In genomic region chr1:177683931-177684836, GRCm38 (mm10) we compare ENCODE assay signal across 9 mouse cellular contexts. TPM values are rescaled to one million over a fixed set of nuclear protein-coding genes. Genes with fewer than 3 reads are reported as not detected.
DNase-seq lines count a peak whose midpoint lies in the region; ATAC-seq and TF ChIP-seq lines count a peak whose summit lies in the region.
"Had no signal": no experiment of that assay in that cellular context is flagged by ENCODE, and none has a peak within 500 bp of the region (broad histone marks: within the 10 kb centered on the region; RNA-seq: fewer than 3 reads in every experiment).

No protein-coding gene starts in this region.

- no peaks in the 10 kb centered on the region for H3K9me3 ChIP-seq in intestine, postnatal 0 days (ENCODE audit: control insufficient read depth)
- no peaks in the 10 kb centered on the region for H3K9me3 ChIP-seq in intestine, embryonic 16.5 days (ENCODE audit: control insufficient read depth, low read length)
- no peaks in the 10 kb centered on the region for H3K9me3 ChIP-seq in lung, postnatal 0 days (ENCODE audit: low read length)
- H3K9me3 ChIP-seq in heart, embryonic 11.5 days (replicated peaks; ENCODE audit: control insufficient read depth, low read length) = no peaks in the 10 kb centered on the region

- H3K27me3 ChIP-seq in intestine, postnatal 0 days (replicated peaks; ENCODE audit: control insufficient read depth, insufficient read depth, low read length) = no peaks in the 10 kb centered on the region
- H3K27me3 ChIP-seq in intestine, embryonic 16.5 days (replicated peaks; ENCODE audit: control insufficient read depth, insufficient read depth, low read length) = no peaks in the 10 kb centered on the region
- no peaks in the 10 kb centered on the region for H3K27me3 ChIP-seq in lung, postnatal 0 days (replicated peaks; ENCODE audit: insufficient read depth, low read length)
- no peaks in the 10 kb centered on the region for H3K27me3 ChIP-seq in heart, embryonic 11.5 days (ENCODE audit: control insufficient read depth, insufficient read depth, low read length)

- peak; percentile 42 for DNase-seq in fibroblast of lung, adult 2 months (ENCODE audit: low read depth)
- DNase-seq in layer of hippocampus, postnatal 36 days = peak; percentile 51 to 52
- DNase-seq in right cerebral cortex, postnatal 25 days = peak; percentile 57
- no peak for DNase-seq in lung, postnatal 0 days (ENCODE audit: low spot score)
- DNase-seq in testis, postnatal 14 days (ENCODE audit: low spot score) = no peak

- H3K4me2 ChIP-seq in intestine, postnatal 0 days (replicated peaks; ENCODE audit: low read depth) = no peak overlapping the region
- no peak overlapping the region for H3K4me2 ChIP-seq in intestine, embryonic 16.5 days (ENCODE audit: low read depth, low read length)
- H3K4me2 ChIP-seq in lung, postnatal 0 days (replicated peaks; ENCODE audit: low read depth, low read length) = no peak overlapping the region
- no peak overlapping the region for H3K4me2 ChIP-seq in heart, embryonic 11.5 days

- no peak for ATAC-seq in intestine, postnatal 0 days
- ATAC-seq in intestine, embryonic 16.5 days = no peak
- no peak for ATAC-seq in lung, postnatal 0 days
- ATAC-seq in heart, embryonic 11.5 days (replicated peaks; ENCODE audit: insufficient number of reproducible peaks, low FRiP score, low TSS enrichment) = no peak

- H3K27ac ChIP-seq in intestine, postnatal 0 days (ENCODE audit: low read depth, low read length) = no peak overlapping the region
- no peak overlapping the region for H3K27ac ChIP-seq in intestine, embryonic 16.5 days (ENCODE audit: low read length)
- no peak overlapping the region for H3K27ac ChIP-seq in lung, postnatal 0 days (ENCODE audit: low read length)
- no peak overlapping the region for H3K27ac ChIP-seq in heart, embryonic 11.5 days (ENCODE audit: low read depth, low read length)

- H3K36me3 ChIP-seq in intestine, postnatal 0 days (ENCODE audit: control insufficient read depth, insufficient read depth) = no peaks in the 10 kb centered on the region
- no peaks in the 10 kb centered on the region for H3K36me3 ChIP-seq in intestine, embryonic 16.5 days (ENCODE audit: control insufficient read depth, insufficient read depth, low read length)
- H3K36me3 ChIP-seq in lung, postnatal 0 days (ENCODE audit: insufficient read depth, low read length) = no peaks in the 10 kb centered on the region
- H3K36me3 ChIP-seq in heart, embryonic 11.5 days (ENCODE audit: control insufficient read depth, insufficient read depth, low read length) = no peaks in the 10 kb centered on the region

- no peak for TF ChIP-seq EP300 in lung, postnatal 0 days (IDR thresholded peaks at IDR 0.05)

- H3K9ac ChIP-seq in intestine, postnatal 0 days (ENCODE audit: low read depth, low read length) = no peak overlapping the region
- H3K9ac ChIP-seq in intestine, embryonic 16.5 days (ENCODE audit: low read depth, low read length) = no peak overlapping the region
- H3K9ac ChIP-seq in lung, postnatal 0 days (replicated peaks; ENCODE audit: low read depth) = no peak overlapping the region
- no peak overlapping the region for H3K9ac ChIP-seq in heart, embryonic 11.5 days (ENCODE audit: low read depth, low read length)

- 71% methylated on average over 18 of the region's 18 CpGs for WGBS in intestine, postnatal 0 days
- 62% methylated on average over 18 of the region's 18 CpGs for WGBS in intestine, embryonic 16.5 days
- 68% methylated on average over 18 of the region's 18 CpGs for WGBS in lung, postnatal 0 days
- WGBS in heart, embryonic 11.5 days (ENCODE audit: insufficient replicate concordance) = 65% methylated on average over 18 of the region's 18 CpGs

- TF ChIP-seq CTCF in intestine, postnatal 0 days (IDR thresholded peaks at IDR 0.05; ENCODE audit: low read depth) = peak; percentile 12; the same call in 1 of the 2 replicates
- no peak for TF ChIP-seq CTCF in lung, postnatal 0 days (IDR thresholded peaks at IDR 0.05)

- H3K4me3 ChIP-seq in intestine, postnatal 0 days (ENCODE audit: low read depth, low read length) = no peak overlapping the region
- H3K4me3 ChIP-seq in intestine, embryonic 16.5 days (ENCODE audit: low read length) = no peak overlapping the region
- H3K4me3 ChIP-seq in lung, postnatal 0 days (ENCODE audit: low read depth, low read length) = no peak overlapping the region
- no peak overlapping the region for H3K4me3 ChIP-seq in heart, embryonic 11.5 days (ENCODE audit: low read depth, low read length)

- H3K4me1 ChIP-seq in intestine, postnatal 0 days (replicated peaks; ENCODE audit: control insufficient read depth, insufficient read depth, low read length) = no peaks in the 10 kb centered on the region
- no peaks in the 10 kb centered on the region for H3K4me1 ChIP-seq in intestine, embryonic 16.5 days (ENCODE audit: control insufficient read depth, insufficient read depth, low read length)
- H3K4me1 ChIP-seq in lung, postnatal 0 days (ENCODE audit: insufficient read depth, low read depth, low read length) = no peaks in the 10 kb centered on the region
- H3K4me1 ChIP-seq in heart, embryonic 11.5 days (ENCODE audit: control insufficient read depth, insufficient read depth, low read length) = no peaks in the 10 kb centered on the region

RNA-seq across cellular contexts. Expression of gene 1700016C15Rik, which starts 45.4 kb away (rescaled TPM):
- polyA plus RNA-seq in intestine, postnatal 0 days (2015; fragmentation: Nextera tagmentation; extraction: Ambion mirVana) = 11.6 and 13.6 TPM in 2 replicates
- polyA plus RNA-seq in intestine, embryonic 16.5 days (2015; fragmentation: Nextera tagmentation; extraction: Ambion mirVana) = not detected in 2 replicates
- total RNA-seq in layer of hippocampus, postnatal 36 days (2021) = not detected
- 0.94 and 1.8 TPM in 2 replicates for polyA plus RNA-seq in lung, postnatal 0 days (2015; fragmentation: Nextera tagmentation; extraction: Ambion mirVana)
- not detected in 2 replicates for polyA plus RNA-seq in heart, embryonic 11.5 days (2014; fragmentation: Nextera tagmentation; extraction: Ambion mirVana)
- total RNA-seq: CH12.LX had no signal

Comparison
In these comparisons a context has a peak if more than half of its experiments do, and no peak if none do; other contexts are left out.
1. DNase-seq: peak in fibroblast of lung, adult 2 months (single experiment), layer of hippocampus, postnatal 36 days (2 of 2) and right cerebral cortex, postnatal 25 days (single experiment); none in lung, postnatal 0 days (single experiment) and testis, postnatal 14 days (single experiment).